ENCODE assay signal across 12 mouse cellular contexts in the genomic region with DNA sequence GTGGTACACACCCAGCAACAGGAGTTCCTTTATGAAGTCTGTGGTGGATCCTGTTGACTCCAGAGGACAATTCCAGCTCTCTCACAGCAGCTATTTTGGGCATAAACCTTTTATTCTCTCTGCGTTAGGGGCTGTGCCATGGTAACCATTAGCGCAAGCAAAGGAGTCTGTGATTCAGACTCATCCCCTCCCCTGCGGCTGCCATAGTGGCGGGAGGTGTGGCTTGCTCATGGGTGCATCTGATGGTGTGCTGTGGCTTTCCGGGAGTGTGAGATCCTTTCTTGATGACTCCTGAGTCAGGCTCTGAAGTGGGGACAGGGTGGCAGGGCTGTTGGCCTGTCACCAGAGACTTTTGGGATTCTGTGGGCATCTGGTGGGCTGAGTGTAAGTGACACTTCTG. TPM values are rescaled to one million over a fixed set of nuclear protein-coding genes. Genes with fewer than 3 reads are reported as not detected.
A peak's percentile ranks its signal among the peaks of the same experiment; 100 is the strongest.
DNase-seq lines count a peak whose midpoint lies in the region; ATAC-seq and TF ChIP-seq lines count a peak whose summit lies in the region.
"Had no signal": no experiment of that assay in that cellular context is flagged by ENCODE, and none has a peak within 500 bp of the region (broad histone marks: within the 10 kb centered on the region; RNA-seq: fewer than 3 reads in every experiment).

No protein-coding gene starts in this region.

- H3K36me3 ChIP-seq in midbrain, embryonic 16.5 days (ENCODE audit: control insufficient read depth, insufficient read depth, low read length): no peaks in the 10 kb centered on the region
- H3K36me3 ChIP-seq in midbrain, embryonic 14.5 days (ENCODE audit: control insufficient read depth, insufficient read depth, low read length): no peaks in the 10 kb centered on the region

- no peak overlapping the region for H3K9ac ChIP-seq in midbrain, embryonic 16.5 days (ENCODE audit: low read depth, low read length)
- H3K9ac ChIP-seq in midbrain, embryonic 14.5 days (replicated peaks; ENCODE audit: low read length): no peak overlapping the region
- H3K9ac ChIP-seq: liver, embryonic 14.5 days had no signal

- no peaks in the 10 kb centered on the region for H3K27me3 ChIP-seq in midbrain, embryonic 16.5 days (ENCODE audit: control insufficient read depth, insufficient read depth, low read depth, low read length)
- no peaks in the 10 kb centered on the region for H3K27me3 ChIP-seq in midbrain, embryonic 14.5 days (ENCODE audit: control insufficient read depth, insufficient read depth, low read length)
- H3K27me3 ChIP-seq: CH12.LX had no signal

- no peak overlapping the region for H3K4me3 ChIP-seq in gastrocnemius, adult 2 months
- H3K4me3 ChIP-seq in midbrain, embryonic 16.5 days (ENCODE audit: low read depth, low read length): no peak overlapping the region
- no peak overlapping the region for H3K4me3 ChIP-seq in midbrain, embryonic 14.5 days (replicated peaks; ENCODE audit: low read depth, low read length)

- 50% methylated on average over 5 of the region's 5 CpGs for WGBS in midbrain, embryonic 16.5 days
- WGBS in midbrain, embryonic 14.5 days: 64% methylated on average over 5 of the region's 5 CpGs

- intact Hi-C loops in gastrocnemius, adult 2 months (cut with DNase I): no loop called here

- H3K27ac ChIP-seq in gastrocnemius, adult 2 months: no peak overlapping the region
- no peak overlapping the region for H3K27ac ChIP-seq in midbrain, embryonic 16.5 days (ENCODE audit: low read length)
- H3K27ac ChIP-seq in midbrain, embryonic 14.5 days (replicated peaks; ENCODE audit: low read depth, low read length): no peak overlapping the region
- H3K27ac ChIP-seq: liver, embryonic 14.5 days had no signal

- peak; percentile 33 for ATAC-seq in midbrain, embryonic 16.5 days
- no peak for ATAC-seq in midbrain, embryonic 14.5 days (ENCODE audit: low FRiP score, low TSS enrichment)

- H3K4me2 ChIP-seq in midbrain, embryonic 16.5 days (ENCODE audit: low read length): no peak overlapping the region
- no peak overlapping the region for H3K4me2 ChIP-seq in midbrain, embryonic 14.5 days (ENCODE audit: low read length)

- H3K4me1 ChIP-seq in midbrain, embryonic 16.5 days (ENCODE audit: control insufficient read depth, insufficient read depth, low read length): peaks cover 28% of the 10 kb centered on the region
- peaks cover 16% of the 10 kb centered on the region for H3K4me1 ChIP-seq in midbrain, embryonic 14.5 days (ENCODE audit: control insufficient read depth, insufficient read depth, low read length)

- H3K9me3 ChIP-seq in midbrain, embryonic 16.5 days (replicated peaks; ENCODE audit: control insufficient read depth, low read length, poor library complexity, severe bottlenecking): no peaks in the 10 kb centered on the region
- no peaks in the 10 kb centered on the region for H3K9me3 ChIP-seq in midbrain, embryonic 14.5 days (ENCODE audit: control insufficient read depth, low read length)

- TF ChIP-seq CTCF in gastrocnemius, adult 2 months (IDR thresholded peaks at IDR 0.05): no peak

- peak; percentile 15 for DNase-seq in gastrocnemius, adult 2 months
- DNase-seq in gastrocnemius, adult 8-10 months (ENCODE audit: low spot score in 2 of 2): no peak
- no peak for DNase-seq in midbrain, embryonic 14.5 days
- DNase-seq in frontal cortex, postnatal 36 days (ENCODE audit: low spot score in 2 of 2): peak; percentile 65 to 67
- peak; percentile 70 to 79 for DNase-seq in right cerebral cortex, postnatal 36 days (ENCODE audit: low spot score in 2 of 2)
- no peak for DNase-seq in lung, postnatal 4 days
- no peak for DNase-seq in lung, adult 18-20 months
- DNase-seq: heart, adult 11 months; spleen, adult 18-20 months had no signal

RNA-seq across cellular contexts. Expression of a gene that starts 17.6 kb away (rescaled TPM):
- 10 to 100 TPM; 57.5 to 97.5 TPM for total RNA-seq in gastrocnemius, adult 2 months (2021)
- 10 to 100 TPM; 43.3 to 60.4 (median 52.8) TPM for total RNA-seq in gastrocnemius, adult 8-10 months (2022)
- 112 and 125 TPM in 2 replicates for polyA plus RNA-seq in midbrain, embryonic 16.5 days (2015; fragmentation: Nextera tagmentation; extraction: Ambion mirVana)
- polyA plus RNA-seq in midbrain, embryonic 14.5 days (2014; fragmentation: Nextera tagmentation; extraction: Ambion mirVana): 53.9 and 65.3 TPM in 2 replicates

Comparison
In these comparisons a context has a peak if more than half of its experiments do, and no peak if none do; other contexts are left out.
1. DNase-seq: peak in gastrocnemius, adult 2 months (single experiment), frontal cortex, postnatal 36 days (2 of 2) and right cerebral cortex, postnatal 36 days (2 of 2); none in gastrocnemius, adult 8-10 months (0 of 2), midbrain, embryonic 14.5 days (single experiment), lung, postnatal 4 days (0 of 2) and lung, adult 18-20 months (0 of 2).